Mouse (Mus musculus) heart, adult 11 months (tissue): ENCODE results near the gene Gm20708.
A peak's percentile ranks its signal among the peaks of the same experiment; 100 is the strongest.

Experiments
- DNase-seq: peaks from one replicate; pipeline ENCODE4 v3.0.0; 2022

Gm20708 gene

DNA sequence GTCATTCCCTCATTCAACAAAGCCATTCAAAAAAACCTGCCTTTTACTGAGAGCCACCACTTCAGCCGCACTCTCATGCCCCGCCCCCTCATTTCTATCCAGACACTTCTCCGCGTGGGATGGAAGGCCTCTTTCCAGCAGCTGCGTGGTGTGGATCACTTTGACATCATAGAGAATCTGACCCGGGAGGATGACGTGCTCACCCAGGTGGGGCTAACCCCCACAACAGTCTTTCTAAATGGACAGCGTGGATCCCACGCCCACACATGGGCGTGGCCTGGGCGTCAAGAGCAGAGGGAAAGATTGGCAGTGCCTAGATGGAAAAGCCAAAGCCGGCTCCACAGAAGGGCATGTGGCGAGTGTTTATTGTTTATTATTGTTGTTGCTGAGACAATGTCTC, 26.8 kb downstream of the Gm20708 start:
- peak; percentile 92 for DNase-seq

DNA sequence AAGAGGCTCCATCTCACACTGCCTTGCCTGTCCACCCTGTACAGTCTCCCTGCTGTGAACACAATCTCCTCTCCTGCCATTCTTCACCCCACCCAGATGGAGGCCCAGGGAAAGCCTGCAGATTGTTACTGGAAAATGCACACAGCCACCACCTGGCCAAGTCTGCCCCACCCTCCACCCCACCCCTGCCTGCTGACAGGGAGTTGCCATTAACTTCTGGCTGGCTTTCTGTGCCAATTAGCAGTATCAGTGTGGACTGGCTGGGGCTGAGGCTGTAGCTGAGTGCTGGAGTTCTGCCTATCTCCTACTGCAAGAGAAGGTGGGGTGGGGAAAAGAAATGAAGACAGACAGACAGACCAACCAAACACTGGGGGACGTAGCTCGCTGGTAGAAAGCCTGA, 29.1 kb downstream of the Gm20708 start:
- peak; percentile 94 for DNase-seq

DNA sequence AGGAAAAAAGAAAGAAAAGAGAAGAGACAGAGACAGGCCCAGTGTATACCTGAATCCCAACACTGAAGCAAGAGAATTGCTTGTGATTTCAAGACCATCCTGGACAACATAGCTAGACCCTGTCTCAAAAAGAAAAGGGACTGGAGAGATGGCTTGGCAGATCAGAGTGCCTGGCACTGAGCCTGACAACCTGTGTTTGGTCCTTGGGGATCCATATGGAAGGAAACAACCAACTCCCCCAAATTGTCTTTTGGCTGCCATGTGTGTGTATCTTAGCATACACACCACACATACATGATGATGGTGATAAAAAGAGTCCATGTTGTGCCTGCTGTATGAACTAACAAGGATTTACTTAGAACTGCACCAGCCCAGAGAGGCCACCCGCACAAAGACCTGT, 29.6 kb downstream of the Gm20708 start:
- DNase-seq, result no peak

DNA sequence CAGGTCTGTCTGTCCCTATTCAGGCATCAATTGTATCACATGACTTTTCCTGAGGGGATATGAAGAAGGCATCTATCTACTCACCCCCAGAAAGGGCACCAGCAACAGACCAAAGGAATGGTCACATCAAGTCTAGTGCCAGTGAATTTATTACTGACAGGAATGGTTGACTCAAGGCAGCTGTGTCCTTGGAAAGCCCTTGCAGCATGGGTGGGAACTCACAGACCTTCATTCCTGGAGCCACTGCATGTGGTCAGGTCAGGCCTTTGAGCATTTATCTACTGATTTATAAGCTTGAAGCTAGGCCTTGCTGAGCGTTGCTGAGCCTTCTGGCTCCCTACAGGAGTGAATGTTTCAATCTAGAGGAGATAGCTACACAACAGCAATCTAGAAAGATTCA, 31.4 kb downstream of the Gm20708 start:
- DNase-seq, result no peak

DNA sequence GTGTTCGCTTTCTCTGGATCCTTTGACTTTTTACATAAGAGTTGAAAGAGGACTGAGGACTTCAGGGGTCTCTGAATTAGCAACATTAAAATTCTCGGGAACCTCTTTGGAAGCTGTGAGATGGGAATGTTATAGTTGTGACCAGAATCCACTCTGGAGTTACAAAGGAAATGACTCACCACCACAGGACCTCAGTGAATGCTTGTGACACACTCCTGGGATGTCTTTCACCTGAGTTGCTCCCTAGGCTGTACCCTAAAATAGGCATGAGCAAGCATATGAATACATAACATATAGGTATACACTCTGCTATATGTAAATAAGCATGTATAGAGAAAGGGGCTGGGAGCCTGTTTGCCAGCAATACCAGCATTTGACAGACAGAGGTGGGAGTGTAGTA, 34.0 kb downstream of the Gm20708 start:
- no peak for DNase-seq

DNA sequence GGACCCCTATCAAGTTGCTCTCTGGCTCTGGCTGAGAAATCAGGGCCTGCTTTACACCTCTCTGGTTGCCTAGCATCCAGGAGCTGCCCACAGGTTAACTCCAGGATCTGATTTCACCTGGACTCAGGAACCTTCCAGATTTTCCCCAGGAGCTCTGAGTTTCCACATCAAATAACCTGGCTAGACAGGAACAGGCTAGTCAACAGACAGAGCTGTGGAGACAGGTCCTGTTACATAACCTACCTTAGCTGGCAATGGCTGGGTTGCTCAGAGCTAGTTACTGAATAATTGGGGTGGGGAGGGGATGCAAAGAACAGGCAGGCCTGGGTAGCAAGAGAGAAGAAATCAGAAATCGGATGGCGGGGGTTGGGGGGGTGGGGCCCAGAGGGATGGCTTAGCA, 35.5 kb downstream of the Gm20708 start:
- DNase-seq, result no peak

DNA sequence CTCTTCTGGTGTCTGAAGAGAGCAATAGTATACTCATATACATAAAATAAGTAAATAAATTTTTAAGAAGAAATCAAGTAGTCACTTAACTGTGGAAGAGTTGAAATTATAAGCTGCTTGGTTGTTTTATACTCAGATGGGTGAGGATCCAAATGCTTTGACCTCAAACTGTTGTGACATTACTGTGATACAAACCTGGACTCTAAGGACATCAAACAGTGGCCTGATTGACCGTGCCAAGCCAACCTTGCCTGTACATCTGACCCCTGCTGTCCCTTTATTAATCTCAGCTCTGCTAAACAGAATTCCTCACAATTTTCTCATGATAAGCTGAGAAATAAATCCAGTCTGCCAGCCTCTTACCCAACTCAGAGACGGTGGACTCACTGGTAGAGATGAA, 36.2 kb downstream of the Gm20708 start:
- DNase-seq, result no peak

DNA sequence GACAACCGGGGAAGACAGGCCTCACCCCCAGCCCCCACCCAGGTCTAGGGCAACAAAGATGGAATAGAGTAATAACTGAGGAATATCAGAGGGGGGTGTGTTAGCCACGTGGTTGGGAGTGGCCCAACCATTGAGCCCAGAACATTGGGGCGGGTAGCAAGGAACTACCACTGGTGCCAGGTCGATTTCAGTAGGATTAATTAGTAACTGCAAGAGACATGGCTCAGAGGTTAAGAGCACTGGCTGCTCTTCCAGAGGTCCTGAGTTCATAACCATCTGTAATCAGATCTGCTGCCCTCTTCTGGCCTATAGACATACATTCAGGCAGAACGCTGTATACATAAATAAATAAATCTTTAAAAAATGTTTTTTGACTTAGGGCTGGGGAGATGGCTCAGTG, 37.2 kb downstream of the Gm20708 start:
- DNase-seq, result no peak

DNA sequence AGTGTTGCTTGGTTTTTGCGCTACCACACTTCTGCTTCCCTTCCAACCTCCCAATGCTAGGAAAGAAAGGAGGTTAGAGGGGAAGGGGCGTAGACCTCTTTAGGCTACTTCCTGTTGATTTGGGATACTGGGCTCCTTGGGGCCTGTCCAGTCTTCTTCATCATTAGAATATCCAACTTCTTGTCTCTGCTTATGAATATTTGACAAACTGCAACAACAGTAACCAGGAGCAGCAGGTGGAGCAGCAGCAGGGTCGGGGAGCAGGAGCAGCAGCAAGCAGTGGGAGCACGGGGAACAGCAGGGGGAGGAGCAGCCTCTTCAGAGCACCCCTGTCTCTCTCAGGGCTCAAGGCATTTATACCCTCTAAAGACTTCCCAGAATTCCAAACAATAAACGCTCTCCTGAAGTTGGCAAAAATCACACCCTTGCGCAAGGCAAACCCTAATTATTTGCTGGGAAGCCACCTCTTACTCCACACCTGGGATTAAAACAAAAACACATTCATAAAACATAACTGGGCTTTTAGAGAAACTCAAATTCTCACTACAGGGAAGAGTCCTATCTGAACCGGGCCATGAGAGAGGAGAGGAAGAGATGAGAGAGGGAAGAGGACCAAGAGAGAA, 38.2 kb downstream of the Gm20708 start:
- peak; percentile 91 for DNase-seq

DNA sequence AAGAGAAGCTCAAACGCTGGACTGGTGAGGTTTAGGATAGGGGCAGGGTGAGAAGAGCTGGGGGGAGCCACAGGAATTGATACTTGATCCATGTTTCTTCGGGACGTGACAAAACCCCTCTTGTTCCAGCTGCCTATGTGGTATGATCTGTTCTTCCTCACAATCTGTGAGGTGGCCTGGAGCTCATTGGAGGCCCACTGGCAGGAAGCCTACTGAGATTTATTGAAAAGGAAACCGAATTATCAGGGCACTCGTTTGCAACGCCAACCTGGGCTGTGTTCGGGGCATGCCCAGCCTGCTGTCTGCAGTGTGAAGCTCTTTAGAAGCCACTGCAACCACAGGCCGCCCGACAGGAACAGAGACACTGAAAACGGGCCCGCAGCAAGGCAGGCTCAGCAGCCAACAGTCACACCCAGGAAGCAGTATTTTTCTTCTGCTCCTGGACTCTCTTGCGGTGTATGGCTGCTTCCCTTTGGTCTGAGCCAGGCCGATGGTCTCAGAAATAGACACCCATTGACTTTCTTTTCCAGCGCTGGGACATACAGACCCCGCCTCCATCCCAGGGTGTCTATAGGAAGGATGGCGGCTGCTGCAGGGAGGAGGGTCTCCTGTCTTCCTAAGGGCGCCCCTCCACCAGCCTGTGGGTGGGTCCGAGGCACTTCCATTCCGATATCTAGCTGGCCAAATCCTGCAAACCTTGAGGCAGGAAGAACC, 39.0 kb downstream of the Gm20708 start:
- DNase-seq, result no peak

DNA sequence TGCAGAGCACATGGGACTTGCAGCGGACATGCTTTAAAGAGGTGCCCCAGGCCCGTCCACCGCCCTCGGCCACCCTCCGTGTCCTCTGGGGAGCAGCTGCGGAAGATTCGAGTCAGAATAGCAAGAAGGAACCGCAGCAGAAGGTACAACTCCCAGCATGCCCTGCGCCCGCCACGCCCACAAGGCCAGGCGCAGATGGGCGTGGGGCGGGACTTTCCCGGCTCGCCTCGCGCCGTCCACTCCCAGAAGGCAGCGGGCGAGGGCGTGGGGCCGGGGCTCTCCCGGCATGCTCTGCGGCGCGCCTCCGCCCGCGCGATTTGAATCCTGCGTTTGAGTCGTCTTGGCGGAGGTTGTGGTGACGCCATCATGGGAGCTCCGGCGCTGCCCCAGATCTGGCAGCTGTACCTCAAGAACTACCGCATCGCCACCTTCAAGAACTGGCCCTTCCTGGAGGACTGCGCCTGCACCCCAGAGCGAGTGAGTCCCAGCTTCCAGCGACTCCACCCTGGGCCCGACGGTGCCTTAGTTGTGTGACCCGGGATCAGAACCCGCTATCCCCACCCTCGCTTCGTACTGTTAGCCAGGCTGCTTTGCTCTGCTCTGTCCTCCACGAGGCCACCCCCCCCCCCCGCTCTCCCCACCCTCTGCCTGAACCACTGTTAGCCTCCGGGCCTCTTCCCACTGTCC, 39.7 kb downstream of the Gm20708 start, which contains the start of gene Birc5:
Birc5 (plus strand) TSS at position 267 of the 687 bp plus-strand sequence.
- DNase-seq, result peak; percentile 99

DNA sequence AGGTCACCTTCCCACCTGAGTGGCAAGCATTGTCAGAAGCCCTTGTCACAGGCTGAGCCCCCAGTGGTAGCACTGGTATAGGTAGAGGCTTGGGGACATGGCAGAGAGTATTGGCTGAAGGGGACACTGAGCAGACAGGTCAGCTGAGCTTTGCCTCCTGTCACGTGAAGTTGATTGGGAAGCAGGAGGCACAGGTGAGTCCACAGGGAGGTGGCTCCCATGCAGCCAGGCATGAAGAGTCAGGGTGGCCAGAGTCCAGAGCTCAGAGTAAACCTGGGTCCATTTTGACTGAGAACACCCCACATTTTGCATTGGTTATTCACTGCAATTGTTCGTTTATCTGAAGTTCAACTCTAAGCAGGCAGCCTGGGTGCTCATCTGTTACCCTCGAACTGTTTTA, 43.4 kb downstream of the Gm20708 start:
- no peak for DNase-seq

DNA sequence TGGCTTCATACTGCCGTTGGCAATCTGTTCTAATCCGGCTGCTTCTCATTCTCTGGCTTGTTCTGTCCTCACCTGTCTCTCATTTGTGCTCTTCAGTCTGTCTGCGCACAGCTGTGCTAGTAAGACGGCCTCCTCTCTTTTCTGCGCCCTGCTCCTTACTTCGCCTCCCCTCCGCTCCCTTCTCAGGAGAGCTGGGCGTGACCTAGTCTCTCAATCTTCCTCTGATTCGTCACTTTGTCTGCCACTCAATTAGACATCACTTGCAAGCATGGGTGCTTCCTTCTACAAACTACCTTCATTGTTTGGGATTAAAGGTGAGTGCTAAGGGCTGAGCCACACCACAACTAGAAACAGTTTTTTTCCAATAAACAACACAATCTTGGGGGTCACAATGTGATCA, 44.8 kb downstream of the Gm20708 start:
- no peak for DNase-seq

DNA sequence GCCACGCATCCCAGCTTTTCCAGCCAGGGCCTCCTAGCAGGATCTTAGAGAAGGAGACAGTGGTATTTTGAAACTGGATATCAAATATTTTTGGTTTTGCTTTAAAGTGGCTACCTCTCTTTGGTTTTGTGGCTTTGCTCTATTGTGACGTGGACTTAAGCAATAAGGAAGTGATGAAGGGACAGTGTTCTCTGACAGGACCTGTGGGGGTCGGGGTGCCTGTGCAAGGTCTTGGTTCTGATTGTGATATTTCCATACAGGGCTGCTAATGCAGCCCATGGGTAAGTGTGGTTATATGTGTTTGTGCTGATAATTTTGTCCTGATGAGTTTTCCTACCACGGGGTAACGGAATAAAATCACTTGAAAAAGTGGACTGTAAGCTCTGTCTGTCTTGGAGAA, 45.9 kb downstream of the Gm20708 start:
- DNase-seq, result no peak

DNA sequence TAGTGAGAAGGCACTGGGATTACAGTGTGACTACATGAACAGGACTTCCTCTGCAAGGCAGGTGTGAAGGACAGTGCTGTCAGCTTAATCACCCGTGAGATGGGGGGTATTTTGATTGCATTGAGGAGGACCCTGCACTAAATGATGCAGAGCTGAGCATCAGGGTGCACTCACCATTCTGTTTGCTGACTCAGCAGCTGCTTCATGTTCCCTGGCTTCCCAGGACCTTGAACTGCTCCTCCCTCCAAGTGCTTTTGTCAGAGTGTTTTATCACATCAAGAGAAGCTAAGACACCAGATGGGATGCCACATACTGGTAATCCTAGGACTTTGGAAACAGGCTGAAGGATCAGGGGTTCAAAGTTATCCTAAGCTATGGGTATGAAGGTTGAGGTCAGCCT, 46.5 kb downstream of the Gm20708 start:
- DNase-seq, result no peak

DNA sequence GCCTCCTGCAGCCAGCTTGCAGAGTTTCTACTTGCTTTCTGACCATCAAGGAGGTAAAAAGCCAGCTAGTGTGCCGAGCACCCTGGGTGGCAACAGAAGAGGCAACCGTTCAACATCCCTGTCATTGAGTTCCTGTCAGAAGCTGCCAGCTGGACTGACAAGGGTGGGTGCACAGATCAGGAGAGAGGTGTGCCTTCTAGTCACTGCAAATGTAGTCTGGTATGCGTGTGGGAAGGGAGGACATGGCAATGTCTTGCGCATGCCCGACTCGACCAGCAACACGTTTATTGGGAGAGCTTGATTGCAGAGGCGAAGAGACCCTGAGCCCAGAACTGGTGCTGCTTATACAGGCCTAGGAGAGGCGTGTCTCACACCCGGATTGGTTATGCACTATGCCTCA, 48.0 kb downstream of the Gm20708 start:
- DNase-seq, result no peak

DNA sequence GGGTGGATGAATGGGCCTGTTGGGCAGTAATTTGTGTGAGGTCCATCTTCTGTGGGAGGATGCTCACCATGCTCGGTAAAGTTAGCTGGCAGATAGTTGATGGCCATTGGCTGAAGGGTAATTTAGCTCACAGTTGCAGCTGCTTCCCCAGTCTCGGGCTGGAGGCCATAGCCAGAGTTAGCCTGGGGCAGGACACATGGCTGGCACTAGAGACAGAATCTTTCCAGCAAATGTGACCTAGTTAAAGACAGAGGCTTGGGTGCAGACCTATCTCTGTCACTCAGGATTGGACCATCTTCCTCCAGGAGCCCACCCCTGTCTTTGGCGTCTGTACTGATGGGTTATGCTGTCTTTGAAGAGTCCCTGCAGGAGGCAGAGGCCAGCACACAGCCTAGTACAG, 48.9 kb downstream of the Gm20708 start:
- no peak for DNase-seq

DNA sequence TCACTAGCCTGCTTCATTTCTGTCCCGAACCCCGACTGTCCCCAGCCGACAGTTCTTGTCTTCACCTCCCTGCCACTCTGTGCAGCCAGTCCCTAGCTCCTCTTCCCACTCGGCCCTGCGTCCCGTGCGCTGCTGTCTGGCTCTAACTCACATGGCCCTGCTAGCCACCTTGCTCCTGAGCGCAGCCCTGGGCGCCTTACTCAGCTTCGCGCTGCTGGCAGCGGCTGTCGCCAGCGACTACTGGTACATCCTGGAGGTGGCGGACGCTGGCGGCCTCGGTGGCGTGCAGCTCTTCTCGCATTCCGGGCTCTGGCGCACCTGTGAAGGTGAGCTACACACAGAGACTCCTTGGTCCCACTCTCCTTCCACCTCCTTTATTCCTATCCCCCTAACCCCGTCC, 51.1 kb downstream of the Gm20708 start, which contains the start of gene Tmem235:
Tmem235 (plus strand) TSS at position 152 of the 400 bp plus-strand sequence.
- DNase-seq, result no peak

DNA sequence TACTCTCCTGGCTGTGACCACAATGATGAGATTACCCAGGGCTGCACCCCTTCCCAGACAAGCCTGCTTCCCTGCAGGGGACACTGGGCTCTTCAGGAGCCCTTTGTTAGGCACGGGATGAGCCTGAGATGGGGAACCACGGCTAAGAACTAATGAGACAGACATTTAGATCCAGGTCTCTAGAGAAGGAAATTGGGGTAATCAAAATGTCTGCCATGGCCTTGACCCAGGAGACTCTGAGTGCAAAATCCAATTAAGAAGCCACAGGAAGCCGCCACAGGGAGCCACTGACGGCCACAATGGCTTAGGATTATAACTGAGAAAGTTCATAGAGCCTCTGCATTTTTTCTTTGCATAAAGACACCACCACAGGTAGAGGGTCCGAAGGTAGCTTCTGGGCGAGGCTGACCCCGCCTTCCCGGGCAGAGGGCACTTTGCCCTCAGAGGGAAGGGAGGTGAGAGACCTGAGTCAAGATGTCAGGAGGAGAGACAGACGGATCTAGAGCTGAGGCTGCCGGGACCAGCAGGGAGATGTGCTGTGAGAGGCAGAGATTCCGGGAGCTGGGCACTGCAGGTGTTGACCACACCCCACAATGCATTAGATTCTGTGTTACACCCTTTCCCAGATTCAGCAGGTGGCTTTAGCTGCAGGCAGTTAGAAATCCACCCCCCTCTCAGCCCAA, 53.8 kb downstream of the Gm20708 start:
- DNase-seq, result no peak

DNA sequence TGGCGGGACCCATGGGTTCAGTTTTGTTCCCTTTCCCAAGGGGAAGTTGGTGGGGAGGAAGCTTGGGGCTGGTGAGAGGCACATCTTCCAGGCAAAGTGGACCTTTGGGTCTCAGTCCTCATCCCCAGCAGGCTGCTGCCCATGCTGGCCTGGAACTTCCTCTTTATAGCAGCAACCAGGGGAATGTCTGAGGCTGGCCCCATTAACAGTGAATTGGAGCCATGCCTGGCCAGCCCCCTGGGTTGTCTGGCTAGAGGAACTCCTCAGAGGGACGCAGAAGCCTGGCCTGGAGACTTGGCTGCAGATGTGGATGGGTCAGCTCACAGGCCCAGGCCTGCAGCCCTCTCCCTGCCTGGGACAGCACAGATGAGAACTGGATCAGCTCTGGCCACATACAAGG, 55.3 kb downstream of the Gm20708 start:
- peak; percentile 92 for DNase-seq

DNA sequence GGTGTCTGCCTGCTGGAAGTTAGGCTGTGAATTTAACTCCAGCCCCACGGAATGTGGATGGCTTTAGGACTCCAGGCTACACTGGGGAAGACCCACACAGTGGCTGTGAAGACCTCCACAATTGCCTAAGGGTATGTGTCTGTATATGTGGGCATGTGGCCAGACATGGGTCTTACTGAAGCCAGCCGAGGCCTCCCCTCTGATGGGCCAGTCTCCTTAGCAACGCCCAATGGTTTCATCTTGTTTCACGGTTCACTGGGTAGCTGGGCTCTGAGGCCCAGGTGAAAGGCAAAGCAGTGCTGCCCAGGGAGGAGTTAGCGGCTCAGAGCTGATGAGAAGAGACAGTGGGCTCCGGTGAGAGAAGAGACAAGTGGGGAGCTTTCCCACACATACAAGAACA, 56.5 kb downstream of the Gm20708 start:
- no peak for DNase-seq

DNA sequence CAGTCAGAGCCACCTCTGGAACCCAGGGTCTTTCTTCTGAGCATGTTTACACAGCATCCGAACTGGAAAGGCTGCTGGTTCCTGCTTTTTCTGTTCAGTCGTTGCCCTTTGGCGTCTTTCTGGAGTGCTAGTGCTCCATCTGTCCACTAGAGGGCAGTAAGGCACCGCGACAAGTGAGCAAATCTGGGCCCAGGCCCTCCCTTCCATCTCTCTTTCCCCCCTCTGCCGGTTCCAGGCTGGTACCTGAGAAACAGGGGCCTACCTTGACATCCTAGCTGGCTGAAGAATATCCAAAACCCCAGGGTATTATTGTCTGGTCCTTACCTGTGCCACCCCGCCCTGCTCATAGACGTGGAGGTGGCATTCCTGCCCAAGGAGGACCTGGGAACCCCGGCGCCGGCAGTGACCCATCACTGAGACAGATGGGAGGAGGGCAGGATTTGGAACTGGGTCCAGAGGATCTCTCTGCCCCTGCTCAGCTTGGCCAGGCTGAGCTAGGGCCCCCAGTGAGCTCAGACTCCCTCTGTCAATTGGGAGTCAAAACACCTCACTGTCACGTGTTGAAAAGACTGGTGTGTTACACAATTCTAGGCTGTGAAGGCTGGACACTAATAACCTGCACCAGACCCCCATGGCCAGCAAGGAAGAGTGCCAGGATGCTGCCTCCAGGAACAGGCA, 61.4 kb downstream of the Gm20708 start:
- peak; percentile 96 for DNase-seq

DNA sequence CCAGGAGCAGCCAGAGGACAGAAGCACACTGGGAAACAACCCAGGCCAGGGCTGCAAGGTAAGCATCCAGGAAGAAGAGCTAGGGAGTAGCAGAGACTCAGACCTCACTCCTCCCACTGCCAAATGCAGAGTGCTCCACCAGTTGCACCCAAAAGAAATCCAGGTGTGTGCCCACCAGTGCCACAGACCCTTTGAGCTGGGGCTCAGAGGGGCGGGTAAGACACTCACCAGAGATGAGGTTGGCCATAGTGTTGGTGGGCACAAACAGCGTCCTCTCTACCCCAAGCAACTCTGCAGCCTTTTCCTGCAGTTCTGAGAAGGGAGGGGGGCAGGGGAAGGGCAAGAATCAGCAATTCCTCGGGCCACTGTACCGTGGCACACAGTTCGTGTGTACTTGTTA, 61.9 kb downstream of the Gm20708 start:
- DNase-seq, result no peak
